21 mouse cellular contexts compared by ENCODE assay signal in genomic region chr5:3359914-3360313, GRCm38 (mm10). TPM values are rescaled to one million over a fixed set of nuclear protein-coding genes. Genes with fewer than 3 reads are reported as not detected.
DNase-seq lines count a peak whose midpoint lies in the region; ATAC-seq and TF ChIP-seq lines count a peak whose summit lies in the region.
"Had no signal": no experiment of that assay in that cellular context is flagged by ENCODE, and none has a peak within 500 bp of the region (broad histone marks: within the 10 kb centered on the region; RNA-seq: fewer than 3 reads in every experiment).

No protein-coding gene starts in this region.

- TF ChIP-seq EP300 in MEL (IDR thresholded peaks at IDR 0.05; ENCODE audit: low read depth in 1 of 2, low read length in 2 of 2): no peak
- no peak for TF ChIP-seq EP300 in liver, postnatal 0 days (IDR thresholded peaks at IDR 0.05; ENCODE audit: low read depth)

- ATAC-seq in intestine, postnatal 0 days: no peak
- ATAC-seq in intestine, embryonic 16.5 days: no peak
- ATAC-seq in erythroid progenitor cell, adult 5-6 weeks (replicated peaks; ENCODE audit: low FRiP score, poor library complexity, severe bottlenecking): peak; percentile 55
- no peak for ATAC-seq in liver, postnatal 0 days
- ATAC-seq in forebrain, embryonic 14.5 days: no peak
- ATAC-seq in hindbrain, embryonic 14.5 days (ENCODE audit: low FRiP score): no peak
- ATAC-seq: forebrain, embryonic 15.5 days had no signal

- H3K79me2 ChIP-seq in MEL (ENCODE audit: control insufficient read depth, insufficient read depth, low read length, poor library complexity): peaks cover 67% of the 10 kb centered on the region

- H3K4me1 ChIP-seq in intestine, postnatal 0 days (replicated peaks; ENCODE audit: control insufficient read depth, insufficient read depth, low read length): peaks cover 3% of the 10 kb centered on the region; the same call in 1 of the 2 replicates
- peaks cover 9% of the 10 kb centered on the region for H3K4me1 ChIP-seq in intestine, embryonic 16.5 days (ENCODE audit: control insufficient read depth, insufficient read depth, low read length)
- peaks cover 65 to 68% of the 10 kb centered on the region in 2 experiments for H3K4me1 ChIP-seq in MEL (ENCODE audit: control insufficient read depth in 1 of 2, insufficient read depth in 2 of 2, low read length in 2 of 2)
- H3K4me1 ChIP-seq in liver, postnatal 0 days (ENCODE audit: insufficient read depth): peaks cover 36% of the 10 kb centered on the region
- H3K4me1 ChIP-seq in forebrain, embryonic 14.5 days (ENCODE audit: control insufficient read depth, insufficient read depth, low read length): peaks cover 8% of the 10 kb centered on the region
- no peaks in the 10 kb centered on the region for H3K4me1 ChIP-seq in hindbrain, embryonic 14.5 days (replicated peaks; ENCODE audit: control insufficient read depth, insufficient read depth, low read length)
- H3K4me1 ChIP-seq: embryonic facial prominence, embryonic 12.5 days; hindbrain, embryonic 15.5 days had no signal

- H3K27ac ChIP-seq in intestine, postnatal 0 days (ENCODE audit: low read depth, low read length): no peak overlapping the region
- no peak overlapping the region for H3K27ac ChIP-seq in intestine, embryonic 16.5 days (ENCODE audit: low read length)
- H3K27ac ChIP-seq in MEL (ENCODE audit: control insufficient read depth, low read depth, low read length): peak overlapping the region; percentile 98
- 0 out of 2 replicates have a peak overlapping the region, but pooled peaks have one; percentile 0 for H3K27ac ChIP-seq in liver, postnatal 0 days (ENCODE audit: low read depth)
- H3K27ac ChIP-seq in forebrain, embryonic 14.5 days (ENCODE audit: low read depth, low read length): no peak overlapping the region
- H3K27ac ChIP-seq in hindbrain, embryonic 14.5 days: no peak overlapping the region
- H3K27ac ChIP-seq: embryonic facial prominence, embryonic 12.5 days; forebrain, embryonic 15.5 days; heart, embryonic 10.5 days; heart, embryonic 15.5 days; hindbrain, embryonic 15.5 days had no signal

- no peaks in the 10 kb centered on the region for H3K27me3 ChIP-seq in intestine, postnatal 0 days (replicated peaks; ENCODE audit: control insufficient read depth, insufficient read depth, low read length)
- no peaks in the 10 kb centered on the region for H3K27me3 ChIP-seq in intestine, embryonic 16.5 days (replicated peaks; ENCODE audit: control insufficient read depth, insufficient read depth, low read length)
- no peaks in the 10 kb centered on the region for H3K27me3 ChIP-seq in MEL (ENCODE audit: control insufficient read depth in 1 of 2, insufficient read depth in 2 of 2, low read length in 2 of 2)
- no peaks in the 10 kb centered on the region for H3K27me3 ChIP-seq in liver, postnatal 0 days (ENCODE audit: insufficient read depth, low read length)
- no peaks in the 10 kb centered on the region for H3K27me3 ChIP-seq in forebrain, embryonic 14.5 days (replicated peaks; ENCODE audit: control insufficient read depth, insufficient read depth, low read length)
- H3K27me3 ChIP-seq in hindbrain, embryonic 14.5 days (ENCODE audit: control insufficient read depth, insufficient read depth, low read length): no peaks in the 10 kb centered on the region
- H3K27me3 ChIP-seq: embryonic facial prominence, embryonic 12.5 days; forebrain, embryonic 15.5 days; heart, embryonic 15.5 days; hindbrain, embryonic 15.5 days had no signal

- no peaks in the 10 kb centered on the region for H3K9me3 ChIP-seq in intestine, postnatal 0 days (ENCODE audit: control insufficient read depth)
- no peaks in the 10 kb centered on the region for H3K9me3 ChIP-seq in intestine, embryonic 16.5 days (ENCODE audit: control insufficient read depth, low read length)
- H3K9me3 ChIP-seq in MEL (replicated peaks; ENCODE audit: insufficient read depth, low read length): no peaks in the 10 kb centered on the region
- no peaks in the 10 kb centered on the region for H3K9me3 ChIP-seq in liver, postnatal 0 days (ENCODE audit: low read length)
- no peaks in the 10 kb centered on the region for H3K9me3 ChIP-seq in forebrain, embryonic 14.5 days (replicated peaks; ENCODE audit: control insufficient read depth, low read length)
- no peaks in the 10 kb centered on the region for H3K9me3 ChIP-seq in hindbrain, embryonic 14.5 days (ENCODE audit: control insufficient read depth, low read length)
- H3K9me3 ChIP-seq: embryonic facial prominence, embryonic 12.5 days; forebrain, embryonic 15.5 days; heart, embryonic 10.5 days; heart, embryonic 15.5 days; hindbrain, embryonic 15.5 days had no signal

- peak; percentile 59 for DNase-seq in MEL (ENCODE audit: low read depth, low spot score)
- no peak for DNase-seq in liver, postnatal 0 days
- DNase-seq in kidney, adult 8-10 months: no peak
- DNase-seq in forebrain, embryonic 14.5 days (ENCODE audit: low spot score): no peak
- no peak for DNase-seq in hindbrain, embryonic 14.5 days (ENCODE audit: low spot score)
- DNase-seq: adrenal gland, adult 8-10 months; adrenal gland, postnatal 36 days; cerebellum, adult 11-12 months; cerebellum, adult 9-10 months; cerebellum, postnatal 25 days; gastrocnemius, postnatal 10 days; heart, postnatal 14 days; kidney, adult 11 months had no signal

- no peaks in the 10 kb centered on the region for H3K36me3 ChIP-seq in intestine, postnatal 0 days (ENCODE audit: control insufficient read depth, insufficient read depth)
- no peaks in the 10 kb centered on the region for H3K36me3 ChIP-seq in intestine, embryonic 16.5 days (ENCODE audit: control insufficient read depth, insufficient read depth, low read length)
- H3K36me3 ChIP-seq in MEL (ENCODE audit: control insufficient read depth in 1 of 2, insufficient read depth in 2 of 2, low read length in 2 of 2): peaks cover 48 to 96% of the 10 kb centered on the region in 2 experiments
- H3K36me3 ChIP-seq in liver, postnatal 0 days (replicated peaks; ENCODE audit: insufficient read depth, low read length): no peaks in the 10 kb centered on the region
- no peaks in the 10 kb centered on the region for H3K36me3 ChIP-seq in forebrain, embryonic 14.5 days (ENCODE audit: control insufficient read depth, insufficient read depth, low read length)
- no peaks in the 10 kb centered on the region for H3K36me3 ChIP-seq in hindbrain, embryonic 14.5 days (replicated peaks; ENCODE audit: control insufficient read depth, insufficient read depth)
- H3K36me3 ChIP-seq: embryonic facial prominence, embryonic 12.5 days; forebrain, embryonic 15.5 days; heart, embryonic 10.5 days; heart, embryonic 15.5 days; hindbrain, embryonic 15.5 days had no signal

- no peak overlapping the region for H3K9ac ChIP-seq in intestine, postnatal 0 days (ENCODE audit: low read depth, low read length)
- H3K9ac ChIP-seq in intestine, embryonic 16.5 days (ENCODE audit: low read depth, low read length): no peak overlapping the region
- peak overlapping the region; percentile 62 for H3K9ac ChIP-seq in MEL (ENCODE audit: control insufficient read depth, low read depth, low read length, poor library complexity, severe bottlenecking)
- H3K9ac ChIP-seq in liver, postnatal 0 days (replicated peaks): no peak overlapping the region
- no peak overlapping the region for H3K9ac ChIP-seq in forebrain, embryonic 14.5 days (ENCODE audit: low read length)
- no peak overlapping the region for H3K9ac ChIP-seq in hindbrain, embryonic 14.5 days
- H3K9ac ChIP-seq: embryonic facial prominence, embryonic 12.5 days; forebrain, embryonic 15.5 days; heart, embryonic 15.5 days; hindbrain, embryonic 15.5 days had no signal

- no peak; a peak in 1 of 4 replicates for TF ChIP-seq POLR2A in MEL (IDR thresholded peaks at IDR 0.05; ENCODE audit: control insufficient read depth in 1 of 2, insufficient read depth in 1 of 2, low read depth in 1 of 2, low read length in 2 of 2, poor library complexity in 1 of 2)

- no peak for TF ChIP-seq RAD21 in MEL (IDR thresholded peaks at IDR 0.05; ENCODE audit: low read depth, low read length)

- H3K4me2 ChIP-seq in intestine, postnatal 0 days (replicated peaks; ENCODE audit: low read depth): no peak overlapping the region
- H3K4me2 ChIP-seq in intestine, embryonic 16.5 days (ENCODE audit: low read depth, low read length): no peak overlapping the region
- no peak overlapping the region for H3K4me2 ChIP-seq in liver, postnatal 0 days (ENCODE audit: low read depth, low read length)
- no peak overlapping the region for H3K4me2 ChIP-seq in forebrain, embryonic 14.5 days (ENCODE audit: low read length)
- H3K4me2 ChIP-seq in hindbrain, embryonic 14.5 days (replicated peaks): no peak overlapping the region
- H3K4me2 ChIP-seq: embryonic facial prominence, embryonic 12.5 days; forebrain, embryonic 15.5 days; heart, embryonic 15.5 days; hindbrain, embryonic 15.5 days had no signal

- TF ChIP-seq CTCF in intestine, postnatal 0 days (IDR thresholded peaks at IDR 0.05; ENCODE audit: low read depth): 0 out of 2 replicates have a peak, but pooled peaks have one; percentile 36
- peak in 1 of 3 experiments; percentile 9; a peak in 1 of 6 replicates for TF ChIP-seq CTCF in MEL (IDR thresholded peaks at IDR 0.05 in 2 of 3, conservative IDR thresholded peaks at IDR 0.05 in 1 of 3; ENCODE audit: control insufficient read depth in 1 of 3, insufficient read depth in 1 of 3, low read depth in 2 of 3, low read length in 3 of 3, poor library complexity in 1 of 3, severe bottlenecking in 1 of 3)
- TF ChIP-seq CTCF in liver, postnatal 0 days (IDR thresholded peaks at IDR 0.05; ENCODE audit: low read depth): peak; percentile 32; the same call in 1 of the 2 replicates

- no peak overlapping the region for H3K4me3 ChIP-seq in intestine, postnatal 0 days (ENCODE audit: low read depth, low read length)
- H3K4me3 ChIP-seq in intestine, embryonic 16.5 days (ENCODE audit: low read length): no peak overlapping the region
- H3K4me3 ChIP-seq in MEL (ENCODE audit: control insufficient read depth in 1 of 2, insufficient read depth in 1 of 2, low read depth in 2 of 2, low read length in 2 of 2): no peak overlapping the region; a peak in 1 of 4 replicates
- H3K4me3 ChIP-seq in liver, postnatal 0 days (ENCODE audit: low read depth, low read length): no peak overlapping the region
- no peak overlapping the region for H3K4me3 ChIP-seq in forebrain, embryonic 14.5 days (ENCODE audit: low read depth, low read length)
- no peak overlapping the region for H3K4me3 ChIP-seq in hindbrain, embryonic 14.5 days (replicated peaks; ENCODE audit: low read length)
- H3K4me3 ChIP-seq: embryonic facial prominence, embryonic 12.5 days; forebrain, embryonic 15.5 days; heart, embryonic 10.5 days; heart, embryonic 15.5 days; hindbrain, embryonic 15.5 days had no signal

- 73% methylated on average over 7 of the region's 7 CpGs for WGBS in intestine, postnatal 0 days
- 77% methylated on average over 7 of the region's 7 CpGs for WGBS in intestine, embryonic 16.5 days
- WGBS in liver, postnatal 0 days (ENCODE audit: insufficient replicate concordance): 69% methylated on average over 7 of the region's 7 CpGs
- WGBS in forebrain, embryonic 14.5 days: 91% methylated on average over 7 of the region's 7 CpGs
- WGBS in hindbrain, embryonic 14.5 days: 89% methylated on average over 7 of the region's 7 CpGs

RNA-seq across cellular contexts. Expression of gene Cdk6, which starts 18.6 kb away (rescaled TPM):
- 12.7 and 13.2 TPM in 2 replicates for polyA plus RNA-seq in intestine, postnatal 0 days (2015; fragmentation: Nextera tagmentation; extraction: Ambion mirVana)
- polyA plus RNA-seq in intestine, embryonic 16.5 days (2015; fragmentation: Nextera tagmentation; extraction: Ambion mirVana): 19.7 and 20.9 TPM in 2 replicates
- 195 and 197 TPM in 2 replicates for total RNA-seq in MEL (2012; rRNA removed)
- 100 to 1,000 TPM in 1 of 2 experiments, 10 to 100 TPM in 1; 79.0 to 318 TPM for polyA plus RNA-seq in MEL (2012; ENCODE audit: insufficient read depth in 1 of 2, insufficient read length in 2 of 2, low read depth in 1 of 2, low replicate concordance in 2 of 2, missing spikeins in 1 of 2)
- 22.3 and 26.8 TPM in 2 replicates for total RNA-seq in erythroid progenitor cell, adult 5-6 weeks (2015; ENCODE audit: low replicate concordance)
- 8.2 and 10.4 TPM in 2 replicates for total RNA-seq in erythroid progenitor cell, adult 5-6 weeks (2017; ENCODE audit: low replicate concordance)
- polyA plus RNA-seq in liver, postnatal 0 days (2015; fragmentation: Nextera tagmentation; extraction: Ambion mirVana): 17.1 and 17.3 TPM in 2 replicates
- 17.2 and 23.5 TPM in 2 replicates for polyA plus RNA-seq in forebrain, embryonic 14.5 days (2014; fragmentation: Nextera tagmentation; extraction: Ambion mirVana)
- 11.8 and 14.8 TPM in 2 replicates for polyA plus RNA-seq in hindbrain, embryonic 14.5 days (2014; fragmentation: Nextera tagmentation; extraction: Ambion mirVana)

Comparison
In these comparisons a context has a peak if more than half of its experiments do, and no peak if none do; other contexts are left out.
1. H3K27ac ChIP-seq: peak in MEL (single experiment) and liver, postnatal 0 days (single experiment); none in intestine, postnatal 0 days (single experiment), intestine, embryonic 16.5 days (single experiment), forebrain, embryonic 14.5 days (single experiment) and hindbrain, embryonic 14.5 days (single experiment).